Mouse (Mus musculus) common myeloid progenitor, adult 5-6 weeks (primary cell): ENCODE data around the gene Emc9. TPM values are rescaled to one million over a fixed set of nuclear protein-coding genes. Genes with fewer than 3 reads are reported as not detected.
A peak's percentile ranks its signal among the peaks of the same experiment; 100 is the strongest.

Experiments used
- ATAC-seq: replicated peaks from 2 replicates; pipeline ENCODE4 v1.8.0; 2016; ENCODE audit warnings: low read depth, mild to moderate bottlenecking, moderate TSS enrichment, inconsistent platforms; ENCODE audit not compliant: poor library complexity, severe bottlenecking
- total RNA-seq: library from RNA; stranded (forward); fragments of 200-1000, 187-1606 nt; gene quantifications from 2 replicates; pipeline ENCODE4 v1.2.3, GENCODE M21; 2017

Emc9 gene
- total RNA-seq, 1 experiment from 2014 or later: 24.3 TPM

DNA sequence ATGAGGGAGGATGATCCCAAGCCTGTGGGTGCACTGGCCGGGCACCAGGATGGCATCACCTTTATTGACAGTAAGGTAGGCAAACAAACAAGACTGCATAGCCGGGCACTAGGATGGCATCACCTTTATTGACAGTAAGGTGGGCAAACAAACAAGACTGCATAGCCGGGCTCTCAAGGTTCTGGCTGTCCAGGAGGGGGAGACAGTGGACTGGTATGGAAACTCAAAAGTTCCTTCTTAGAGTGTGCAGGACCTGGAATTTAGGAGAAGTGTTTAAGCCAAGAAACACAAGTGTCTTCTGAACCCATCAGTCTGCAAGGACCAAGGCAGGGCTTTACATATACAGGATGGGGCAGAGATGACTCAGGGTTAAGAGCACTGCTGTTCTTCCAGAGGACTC lies 19.4 kb downstream of the Emc9 start:
- no peak for ATAC-seq

DNA sequence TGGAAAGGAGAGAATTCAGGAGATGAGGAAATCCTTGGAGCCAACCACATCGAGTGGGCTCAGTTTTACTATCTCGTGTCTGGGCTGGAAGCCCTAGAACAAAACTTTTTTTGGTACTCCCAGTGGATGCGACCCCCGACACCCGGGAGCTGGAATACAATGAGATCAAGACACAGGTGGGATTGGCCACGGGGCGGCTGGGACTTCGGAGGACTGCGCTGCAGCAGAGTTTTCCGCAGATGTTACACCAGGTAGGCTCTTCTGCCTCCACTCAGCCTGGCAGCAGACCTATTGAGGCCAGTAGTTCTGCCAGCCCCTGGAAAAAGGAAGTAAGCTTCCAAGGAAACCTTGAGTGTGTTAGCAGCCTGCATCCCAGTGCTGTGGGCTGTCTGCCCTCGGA lies 21.9 kb downstream of the Emc9 start:
- ATAC-seq: no peak

DNA sequence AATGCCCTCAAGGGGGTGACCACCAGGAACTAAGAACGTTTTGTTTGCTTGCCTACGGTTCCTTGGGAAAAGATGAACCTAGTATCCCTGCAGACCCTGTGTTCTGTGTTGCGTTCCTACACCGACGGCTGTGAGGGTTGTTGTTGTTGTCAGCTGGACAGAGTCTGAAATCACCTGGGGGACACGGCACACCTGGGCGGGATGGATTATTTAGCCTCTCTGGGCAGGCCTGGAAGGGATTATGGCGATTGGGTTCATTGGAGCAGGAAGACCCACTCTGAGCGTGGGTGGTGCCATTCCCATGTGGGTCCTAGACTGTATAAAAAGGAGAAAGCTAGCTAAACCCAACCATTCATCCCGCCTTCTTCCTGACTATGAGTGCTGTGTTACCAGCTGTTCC lies 23.2 kb downstream of the Emc9 start:
- no peak for ATAC-seq

DNA sequence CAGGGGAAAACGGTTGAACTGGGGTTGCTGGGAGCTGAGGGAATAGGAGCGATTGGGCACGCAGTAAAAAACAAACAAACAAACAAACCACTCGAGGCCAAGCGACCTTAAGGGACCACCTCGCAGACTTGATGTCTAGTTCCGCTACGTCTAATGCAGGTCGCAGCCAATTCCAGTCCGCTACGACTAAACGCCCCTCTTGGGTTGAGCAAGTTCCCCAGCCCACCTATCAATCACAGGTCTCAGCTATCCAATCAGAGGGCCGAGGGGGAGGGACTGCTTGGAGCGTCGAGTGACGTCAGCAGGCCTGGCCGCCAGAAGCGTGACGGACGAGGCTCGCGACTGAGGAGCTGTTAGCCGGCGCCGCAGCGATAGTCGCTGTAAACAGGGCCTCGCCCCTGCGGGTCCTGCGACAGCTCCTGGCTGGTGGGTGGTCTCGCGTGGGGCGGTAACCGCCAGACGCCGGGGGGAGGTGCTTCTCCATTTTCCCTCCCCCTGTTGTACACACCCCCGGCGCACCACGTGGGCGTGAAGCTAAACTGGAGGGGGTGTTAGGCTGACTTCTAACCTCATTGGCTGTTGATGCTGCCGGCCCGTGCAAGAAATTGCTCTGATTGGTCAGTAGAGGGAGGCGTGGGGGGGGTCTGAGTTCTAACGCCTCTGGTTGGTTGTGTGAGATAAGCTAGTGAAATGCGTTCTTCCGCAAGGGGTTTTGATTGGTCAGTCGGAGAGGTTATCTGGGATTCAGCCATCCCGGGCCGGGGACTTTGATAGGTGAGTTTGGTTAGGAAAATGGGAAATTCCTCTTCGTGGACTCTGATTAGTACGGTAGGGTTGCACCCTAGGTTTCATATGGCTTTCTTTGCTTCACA lies 24.7 kb downstream of the Emc9 start, which contains the start of gene A730061H03Rik:
TSS of gene A730061H03Rik (minus strand) at position 205 of the 872 bp plus-strand sequence.
- peak; percentile 76 for ATAC-seq

DNA sequence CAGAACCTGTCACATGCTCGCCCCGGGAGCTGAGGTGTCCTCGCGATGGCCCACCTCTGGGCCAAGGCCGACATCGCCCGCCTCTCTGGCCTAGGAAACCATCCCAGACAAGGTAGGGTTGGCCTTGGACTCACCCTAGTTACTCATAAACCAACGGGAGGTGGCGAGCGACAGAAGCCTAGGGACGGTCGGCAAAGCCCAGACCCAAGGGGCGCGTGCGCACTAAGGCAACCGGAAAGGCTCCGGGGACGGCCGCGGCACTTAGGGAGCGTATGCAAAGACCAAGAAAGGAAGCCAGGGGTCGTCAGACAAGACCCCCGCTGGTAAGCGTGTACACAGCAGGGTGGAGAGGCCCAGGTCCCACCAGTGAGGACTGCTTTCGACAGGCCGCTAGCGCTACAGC lies 25.3 kb downstream of the Emc9 start, which contains the start of gene Dcaf11:
TSS of gene Dcaf11 (plus strand) at position 208 of the 403 bp plus-strand sequence.
- peak; percentile 52 for ATAC-seq

GRCm38 (mm10) chr14:55558740-55559448 lies 26.2 kb downstream of the Emc9 start:
- ATAC-seq: no peak

DNA sequence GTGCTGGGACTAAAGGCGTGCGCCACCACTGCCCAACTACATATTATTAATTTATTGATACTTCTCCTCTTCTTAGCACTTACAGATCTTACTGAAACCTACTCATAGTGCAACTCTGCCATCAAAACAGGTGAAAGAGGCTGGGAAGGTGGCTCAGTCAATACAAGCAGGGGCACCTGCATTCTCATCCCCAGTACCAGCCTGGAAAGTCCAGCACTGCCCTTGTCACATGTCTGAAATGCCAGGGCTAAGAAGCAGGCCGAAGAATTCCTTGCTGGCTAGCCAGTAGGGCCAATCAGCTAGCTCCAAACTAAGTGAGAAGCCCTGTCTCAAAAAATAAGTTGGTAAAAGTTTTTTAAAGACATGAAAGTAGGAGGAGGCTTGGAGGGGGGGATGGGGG lies 27.5 kb downstream of the Emc9 start:
- no peak for ATAC-seq

DNA sequence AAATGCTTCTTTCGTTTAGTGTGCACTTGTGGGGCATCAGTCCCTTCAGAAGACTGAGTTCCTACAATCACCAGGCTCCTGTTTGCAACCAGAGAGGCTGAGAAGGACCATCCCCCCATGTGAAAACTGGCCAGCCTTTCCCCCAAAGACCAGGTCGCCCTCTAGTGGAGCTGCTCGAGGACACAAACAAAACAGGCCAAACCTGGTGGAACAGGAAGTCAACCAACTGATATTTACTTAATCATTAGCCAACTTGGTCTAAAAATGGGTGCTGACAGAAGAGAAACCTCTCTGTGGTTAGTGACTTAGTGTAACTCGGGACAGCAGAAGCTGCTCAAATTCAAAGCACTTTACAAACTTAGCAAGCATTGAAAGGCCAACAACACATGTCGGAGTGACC lies 28.1 kb downstream of the Emc9 start:
- ATAC-seq: peak; percentile 40

GRCm38 (mm10) chr14:55555788-55556187 lies 29.3 kb downstream of the Emc9 start:
- no peak for ATAC-seq

DNA sequence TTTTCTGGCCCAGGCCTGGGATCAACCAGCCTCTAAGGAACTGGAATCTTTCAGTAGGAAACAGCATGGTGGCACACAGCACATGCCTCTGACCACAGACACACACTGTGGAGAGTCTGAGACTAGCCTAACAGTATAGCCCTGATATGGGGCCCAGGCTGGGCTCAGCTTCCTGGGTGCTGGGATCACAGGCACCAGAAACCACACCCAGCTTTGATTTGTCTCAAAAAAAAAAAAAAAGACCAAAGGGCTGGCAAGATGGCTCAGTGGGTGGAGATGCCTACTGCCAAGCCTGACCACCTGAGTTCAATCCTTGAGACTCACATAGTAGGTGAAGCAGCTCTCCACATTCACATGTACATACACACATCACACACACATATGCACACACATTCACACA lies 30.5 kb downstream of the Emc9 start:
- no peak for ATAC-seq

DNA sequence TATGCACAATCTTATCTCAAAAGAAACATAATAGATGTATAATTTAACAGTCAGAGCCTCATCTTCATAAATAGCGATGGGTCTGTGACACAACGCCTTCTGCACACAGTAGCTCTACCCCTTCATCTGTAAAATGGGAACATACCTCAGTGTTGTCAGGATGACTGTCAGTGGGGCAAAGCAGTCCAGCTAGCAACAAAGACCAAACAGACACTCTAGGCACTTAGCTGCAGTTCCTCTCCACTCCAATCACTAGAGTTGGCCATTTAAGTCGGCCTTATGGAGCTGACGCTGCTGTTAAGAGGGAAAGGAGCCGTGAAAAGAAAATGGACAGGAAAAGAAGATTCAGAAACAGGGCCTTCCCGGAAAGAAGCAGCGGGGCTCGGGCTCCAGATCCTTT lies 33.3 kb downstream of the Emc9 start:
- ATAC-seq: no peak

GRCm38 (mm10) chr14:55551347-55551746 lies 33.8 kb downstream of the Emc9 start:
- ATAC-seq: no peak

- ATAC-seq: no peak
Observed at GRCm38 (mm10) chr14:55550191-55550590, 34.9 kb downstream of the Emc9 start.

GRCm38 (mm10) chr14:55544334-55544733 lies 40.8 kb downstream of the Emc9 start:
- ATAC-seq: no peak

- no peak for ATAC-seq
Observed at GRCm38 (mm10) chr14:55542268-55542667, 42.8 kb downstream of the Emc9 start.

GRCm38 (mm10) chr14:55540787-55541321 lies 44.2 kb downstream of the Emc9 start:
- ATAC-seq: peak; percentile 47

- ATAC-seq: peak; percentile 93
Observed at GRCm38 (mm10) chr14:55540067-55540786, 44.9 kb downstream of the Emc9 start, which contains the start of gene Pck2. Gene Pck2, plus strand, starts transcription at chr14:55540266.

GRCm38 (mm10) chr14:55536116-55536745 lies 48.9 kb downstream of the Emc9 start:
- peak; percentile 30; the same call in 1 of the 2 replicates for ATAC-seq
